Mouse (Mus musculus): Measurements from ENCODE around the gene Tedc2.

DNA sequence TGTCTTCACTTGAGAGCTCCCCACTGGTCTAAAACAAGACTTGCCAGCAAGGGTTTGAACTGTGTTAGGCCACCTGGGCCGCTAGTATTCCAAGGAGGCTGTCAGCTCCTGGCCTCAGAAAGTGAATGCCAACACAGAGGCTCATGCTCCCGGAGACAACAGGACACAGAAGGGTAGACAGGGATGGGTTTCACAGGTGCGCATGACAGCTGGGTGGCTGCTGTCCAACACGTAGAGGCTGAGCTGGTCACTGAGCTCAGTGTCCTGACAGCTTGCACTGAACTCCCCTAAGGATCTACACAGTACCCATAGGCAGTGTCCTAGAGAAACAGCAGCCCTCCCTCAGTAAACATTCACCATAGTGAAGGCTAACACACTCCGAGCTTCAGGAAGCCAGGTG lies 2.9 kb upstream of the Tedc2 start:
- TF ChIP-seq POLR2A (IDR thresholded peaks at IDR 0.05; ENCODE audit: borderline replicate concordance, extremely low read depth, low read depth, low read length): no peak
- TF ChIP-seq CTCF (IDR thresholded peaks at IDR 0.05; ENCODE audit: insufficient read depth, low read length): no peak
